Mouse (Mus musculus) layer of hippocampus, postnatal 25 days (tissue): ENCODE measurements around the gene Cbx2. TPM values are rescaled to one million over a fixed set of nuclear protein-coding genes. Genes with fewer than 3 reads are reported as not detected.

Experiments
- DNase-seq, 2 experiments: peaks; one replicate each; pipeline ENCODE4 v3.0.0; 2022; ENCODE audit warnings: mixed read lengths in 2 of 2, low spot score in 1 of 2; ENCODE audit errors: extremely low spot score in 1 of 2
- total RNA-seq, 2 experiments: library from RNA; stranded (reverse); gene quantifications; 2 replicates each; pipeline ENCODE4 v1.2.3; 2021

The Cbx2 gene
- total RNA-seq, 2 experiments from 2014 or later = 4.0 to 4.4 TPM

- DNase-seq = no peak
Measured at GRCm38 (mm10) chr11:119007461-119008456, 15.0 kb upstream of the Cbx2 start.

GRCm38 (mm10) chr11:119014455-119014854 is 8.3 kb upstream of the Cbx2 start:
- no peak for DNase-seq

- DNase-seq = no peak
Measured at GRCm38 (mm10) chr11:119017506-119017905, 5.3 kb upstream of the Cbx2 start.

GRCm38 (mm10) chr11:119021180-119021579 is 1.6 kb upstream of the Cbx2 start:
- DNase-seq = no peak

- DNase-seq = no peak
Measured at GRCm38 (mm10) chr11:119022068-119022894, 481 bp upstream of the Cbx2 start.

- no peak for DNase-seq
Measured at GRCm38 (mm10) chr11:119023616-119023980, 836 bp downstream of the Cbx2 start.

- no peak for DNase-seq
Measured at GRCm38 (mm10) chr11:119024260-119024659, 1.5 kb downstream of the Cbx2 start.

- DNase-seq = no peak
Measured at GRCm38 (mm10) chr11:119026203-119026602, 3.4 kb downstream of the Cbx2 start.

GRCm38 (mm10) chr11:119033874-119034558 is 11.3 kb downstream of the Cbx2 start:
- DNase-seq = peak; percentile 77 to 92

- no peak for DNase-seq
Measured at GRCm38 (mm10) chr11:119034635-119035034, 11.9 kb downstream of the Cbx2 start.

- DNase-seq = no peak
Measured at GRCm38 (mm10) chr11:119035094-119035685, 12.4 kb downstream of the Cbx2 start.

GRCm38 (mm10) chr11:119035686-119036165 is 13.0 kb downstream of the Cbx2 start:
- no peak for DNase-seq

- no peak for DNase-seq
Measured at GRCm38 (mm10) chr11:119036447-119036846, 13.7 kb downstream of the Cbx2 start.

GRCm38 (mm10) chr11:119036934-119037779 is 14.4 kb downstream of the Cbx2 start:
- no peak for DNase-seq

- DNase-seq = no peak
Measured at GRCm38 (mm10) chr11:119037780-119038401, 15.1 kb downstream of the Cbx2 start.

- no peak for DNase-seq
Measured at GRCm38 (mm10) chr11:119038744-119039484, 16.2 kb downstream of the Cbx2 start.

GRCm38 (mm10) chr11:119039732-119040512 is 17.2 kb downstream of the Cbx2 start:
- no peak for DNase-seq
